Mouse (Mus musculus): ENCODE measurements around the gene Cdk5rap2. TPM values are rescaled to one million over a fixed set of nuclear protein-coding genes. Genes with fewer than 3 reads are reported as not detected.

The Cdk5rap2 gene
- total RNA-seq, 2 experiments from 2014 or later: 8.9 to 12.0 TPM

- intact Hi-C loops (cut with DNase I): no loop called here
- DNase-seq (ENCODE audit: extremely low spot score in 1 of 2, low spot score in 2 of 2): no peak
These were observed 132.2 kb downstream of the Cdk5rap2 start for GRCm38 (mm10) chr4:70278057-70278456.

DNA sequence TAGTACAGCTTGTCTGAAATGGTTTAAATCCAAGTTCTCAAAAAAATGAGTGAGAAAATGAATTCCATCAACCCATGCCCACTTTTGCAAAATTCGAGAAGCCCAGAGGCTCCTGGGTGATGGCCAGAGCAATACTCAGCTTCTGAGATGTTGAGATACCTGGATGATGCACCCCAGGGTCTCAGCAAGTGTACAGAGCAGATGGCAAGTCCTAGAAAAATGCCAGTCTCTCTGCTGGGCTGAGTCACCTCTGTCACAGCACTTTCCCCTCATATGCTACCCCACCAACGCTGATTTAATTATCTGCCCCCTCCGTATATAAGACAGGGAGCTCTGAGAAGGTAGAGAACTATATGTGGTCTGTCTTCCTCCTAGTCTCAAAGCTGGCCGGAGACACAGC is 137.3 kb downstream of the Cdk5rap2 start:
- intact Hi-C loops (cut with DNase I): loop anchor here (5.0 kb wide), 1 partner anchor 84 kb away; no protein-coding TSS in a partner anchor
- no peak for DNase-seq (ENCODE audit: extremely low spot score in 1 of 2, low spot score in 2 of 2)

GRCm38 (mm10) chr4:70272527-70272926 is 137.7 kb downstream of the Cdk5rap2 start:
- intact Hi-C loops (cut with DNase I): loop anchor here (5.0 kb wide), 1 partner anchor 85 kb away; no protein-coding TSS in a partner anchor
- no peak for DNase-seq (ENCODE audit: extremely low spot score in 1 of 2, low spot score in 2 of 2)

GRCm38 (mm10) chr4:70267213-70267906 is 142.9 kb downstream of the Cdk5rap2 start:
- intact Hi-C loops (cut with DNase I): no loop called here
- no peak for DNase-seq (ENCODE audit: extremely low spot score in 1 of 2, low spot score in 2 of 2)

DNA sequence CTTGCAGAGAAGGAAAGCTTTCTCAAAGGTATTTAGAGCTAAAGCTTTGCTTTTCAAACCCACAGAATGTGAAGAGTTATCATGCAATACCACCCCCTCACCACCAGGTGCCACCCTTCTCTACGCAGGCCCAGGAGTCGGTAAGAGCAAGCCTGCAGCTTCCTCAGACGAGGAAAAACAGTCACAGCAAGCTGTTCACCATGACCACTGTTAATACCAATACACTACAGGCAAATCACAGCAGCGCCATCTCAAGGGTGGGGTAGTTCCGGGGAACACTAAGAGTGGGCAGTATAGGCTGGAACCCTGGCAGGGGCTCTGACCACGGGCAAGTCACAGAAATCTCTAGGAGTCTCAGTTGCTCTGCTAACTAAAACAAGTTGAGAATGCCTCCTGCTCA is 145.0 kb downstream of the Cdk5rap2 start:
- DNase-seq (ENCODE audit: extremely low spot score in 1 of 2, low spot score in 2 of 2): peak in 1 of 2 experiments; percentile 49
- intact Hi-C loops (cut with DNase I): no loop called here

- intact Hi-C loops (cut with DNase I): no loop called here
- DNase-seq (ENCODE audit: extremely low spot score in 1 of 2, low spot score in 2 of 2): no peak
These were observed 147.4 kb downstream of the Cdk5rap2 start for GRCm38 (mm10) chr4:70262850-70263249.

- intact Hi-C loops (cut with DNase I): no loop called here
- no peak for DNase-seq (ENCODE audit: extremely low spot score in 1 of 2, low spot score in 2 of 2)
These were observed 148.9 kb downstream of the Cdk5rap2 start for GRCm38 (mm10) chr4:70261315-70261714.

DNA sequence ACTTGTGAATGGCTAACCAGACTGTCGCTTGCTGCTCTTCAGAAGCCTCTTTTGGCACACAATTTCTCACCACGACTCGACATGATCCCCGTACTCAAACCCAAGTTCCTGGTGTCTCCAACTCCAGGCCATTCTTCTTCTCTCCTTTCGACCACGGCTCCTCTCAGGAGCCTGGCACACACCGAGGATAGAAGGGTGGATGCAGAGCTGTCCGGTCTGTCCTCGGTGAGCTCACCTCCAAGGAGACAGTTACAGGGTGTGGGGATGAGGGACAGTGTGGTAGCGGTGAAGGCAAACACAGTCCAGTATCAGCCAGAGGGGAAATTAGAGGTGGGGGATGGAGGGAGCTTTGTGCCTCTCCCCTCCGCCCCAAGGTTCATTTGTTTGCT is 149.8 kb downstream of the Cdk5rap2 start:
- DNase-seq (ENCODE audit: extremely low spot score in 1 of 2, low spot score in 2 of 2): no peak
- intact Hi-C loops (cut with DNase I): no loop called here

DNA sequence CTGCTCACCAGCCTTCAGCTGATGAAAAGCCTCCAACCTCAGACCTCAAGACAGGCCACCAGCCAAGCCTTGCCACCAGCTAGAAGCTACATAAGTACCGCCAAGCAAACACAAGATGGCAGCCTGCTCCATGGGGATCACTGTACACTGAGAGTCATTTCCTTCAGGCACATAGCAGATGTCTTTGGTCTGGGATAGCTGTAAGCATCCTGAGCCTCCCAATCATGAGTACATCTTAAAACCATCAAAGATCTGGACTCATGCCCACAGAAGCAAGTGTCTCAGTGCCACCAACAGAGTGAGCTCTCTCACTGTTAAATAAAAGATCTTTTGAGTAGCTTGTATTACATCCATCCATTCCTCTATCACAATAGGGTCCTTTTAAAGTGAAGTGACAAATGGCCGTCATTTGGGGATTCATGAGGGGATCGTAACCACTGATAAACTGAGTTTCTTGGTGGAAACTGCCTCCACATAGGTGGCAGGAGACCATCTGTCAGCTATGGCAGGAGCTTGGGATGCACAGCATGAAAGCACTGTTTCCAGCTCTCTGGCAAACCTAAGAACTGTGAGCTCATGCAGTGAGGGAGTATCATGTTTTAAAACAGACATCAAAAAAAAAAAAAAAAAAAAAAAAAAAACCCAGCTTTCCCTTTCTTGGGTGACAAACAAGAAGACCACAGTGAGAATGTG is 150.4 kb downstream of the Cdk5rap2 start:
- intact Hi-C loops (cut with DNase I): no loop called here
- DNase-seq (ENCODE audit: extremely low spot score in 1 of 2, low spot score in 2 of 2): peak in 1 of 2 experiments; percentile 63

- DNase-seq (ENCODE audit: extremely low spot score in 1 of 2, low spot score in 2 of 2): no peak
- intact Hi-C loops (cut with DNase I): no loop called here
These were observed 151.4 kb downstream of the Cdk5rap2 start for GRCm38 (mm10) chr4:70258826-70259225.

- intact Hi-C loops (cut with DNase I): no loop called here
- peak; percentile 75 to 81 for DNase-seq (ENCODE audit: extremely low spot score in 1 of 2, low spot score in 2 of 2)
These were observed 152.0 kb downstream of the Cdk5rap2 start for GRCm38 (mm10) chr4:70258205-70258604.

DNA sequence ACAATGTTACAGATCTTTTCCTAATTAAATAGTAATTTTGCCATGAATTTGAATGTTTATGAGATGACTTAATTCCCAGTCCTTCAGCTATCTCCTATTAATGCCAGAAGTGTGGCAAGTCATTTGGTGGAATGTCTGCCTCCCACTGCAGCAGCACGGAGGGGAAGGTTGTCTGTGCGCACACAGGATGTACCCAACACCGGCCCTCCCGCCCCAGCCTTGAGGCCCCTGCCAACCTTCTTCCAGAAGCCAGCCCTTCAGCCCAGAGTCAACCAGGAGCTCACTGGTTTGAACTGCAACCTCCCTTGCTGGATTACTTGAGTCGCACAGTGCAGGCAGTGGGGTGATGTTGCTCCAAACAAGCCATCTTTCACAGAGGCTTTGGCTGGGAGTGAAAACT is 158.5 kb downstream of the Cdk5rap2 start:
- DNase-seq (ENCODE audit: extremely low spot score in 1 of 2, low spot score in 2 of 2): no peak
- intact Hi-C loops (cut with DNase I): no loop called here

- DNase-seq (ENCODE audit: extremely low spot score in 1 of 2, low spot score in 2 of 2): no peak
- intact Hi-C loops (cut with DNase I): no loop called here
These were observed 164.5 kb downstream of the Cdk5rap2 start for GRCm38 (mm10) chr4:70245706-70246105.

- intact Hi-C loops (cut with DNase I): no loop called here
- no peak for DNase-seq (ENCODE audit: extremely low spot score in 1 of 2, low spot score in 2 of 2)
These were observed 166.6 kb downstream of the Cdk5rap2 start for GRCm38 (mm10) chr4:70243561-70244120.

GRCm38 (mm10) chr4:70239731-70240130 is 170.5 kb downstream of the Cdk5rap2 start:
- no peak for DNase-seq (ENCODE audit: extremely low spot score in 1 of 2, low spot score in 2 of 2)
- intact Hi-C loops (cut with DNase I): no loop called here

DNA sequence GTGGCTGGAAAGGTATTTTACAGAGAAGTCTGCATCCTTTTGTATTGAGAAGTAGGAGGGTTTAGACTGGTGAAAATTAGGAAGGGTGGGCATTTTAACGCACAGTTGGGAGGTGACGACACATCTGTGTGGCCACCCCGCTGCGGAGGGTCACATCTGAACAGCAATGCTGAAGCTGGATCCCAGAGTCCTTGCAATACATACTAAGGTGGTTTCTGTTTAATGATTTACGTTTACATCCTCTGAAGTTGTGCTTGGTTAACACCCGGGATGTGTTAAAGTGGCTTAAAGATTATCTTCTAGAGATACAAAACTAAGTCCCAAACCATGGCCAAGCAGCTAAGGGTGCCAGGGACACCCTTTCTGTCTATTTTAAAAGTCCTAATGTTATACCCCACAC is 171.4 kb downstream of the Cdk5rap2 start:
- DNase-seq (ENCODE audit: extremely low spot score in 1 of 2, low spot score in 2 of 2): no peak
- intact Hi-C loops (cut with DNase I): no loop called here

DNA sequence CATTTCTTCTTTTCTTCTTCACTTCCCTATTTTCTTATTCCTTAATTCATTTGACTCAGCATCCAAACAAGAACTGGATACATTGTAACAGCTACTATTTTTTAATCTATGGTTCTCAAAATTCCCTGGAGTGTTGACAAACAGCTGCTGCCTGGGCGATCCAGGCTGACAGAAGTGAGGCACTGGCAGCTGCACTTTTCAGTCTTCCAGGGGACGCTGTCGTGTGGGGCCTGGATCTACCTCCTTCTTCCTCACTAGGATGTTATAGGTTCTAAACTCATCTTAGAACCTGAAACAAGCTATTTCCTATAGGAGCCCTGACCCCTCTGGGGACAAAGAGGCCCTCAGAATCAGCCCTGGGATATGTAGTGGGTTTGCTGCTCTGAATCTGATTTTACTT is 177.9 kb downstream of the Cdk5rap2 start:
- DNase-seq (ENCODE audit: extremely low spot score in 1 of 2, low spot score in 2 of 2): no peak
- intact Hi-C loops (cut with DNase I): no loop called here

DNA sequence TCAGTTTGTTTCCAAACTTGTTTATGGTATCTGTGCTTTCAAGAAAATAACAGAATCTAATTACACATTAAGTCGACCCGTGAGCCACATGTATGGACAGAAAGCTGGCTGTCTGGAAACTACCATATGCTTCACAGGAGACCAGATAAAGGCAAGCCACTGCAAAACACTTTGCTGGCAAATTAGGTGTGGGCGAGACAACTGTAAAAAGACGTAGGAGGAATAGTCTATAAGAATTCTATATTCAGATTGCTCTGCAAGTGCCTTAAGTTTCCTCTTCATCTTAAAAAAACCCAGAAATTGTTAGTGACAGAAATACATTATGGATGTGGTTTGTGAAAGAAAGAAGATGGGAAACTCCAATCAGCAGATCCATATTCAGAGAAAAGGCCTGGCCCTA is 180.4 kb downstream of the Cdk5rap2 start:
- DNase-seq (ENCODE audit: extremely low spot score in 1 of 2, low spot score in 2 of 2): peak in 1 of 2 experiments; percentile 56
- intact Hi-C loops (cut with DNase I): no loop called here

- DNase-seq (ENCODE audit: extremely low spot score in 1 of 2, low spot score in 2 of 2): no peak
- intact Hi-C loops (cut with DNase I): no loop called here
These were observed 181.9 kb downstream of the Cdk5rap2 start for GRCm38 (mm10) chr4:70228350-70228749.

DNA sequence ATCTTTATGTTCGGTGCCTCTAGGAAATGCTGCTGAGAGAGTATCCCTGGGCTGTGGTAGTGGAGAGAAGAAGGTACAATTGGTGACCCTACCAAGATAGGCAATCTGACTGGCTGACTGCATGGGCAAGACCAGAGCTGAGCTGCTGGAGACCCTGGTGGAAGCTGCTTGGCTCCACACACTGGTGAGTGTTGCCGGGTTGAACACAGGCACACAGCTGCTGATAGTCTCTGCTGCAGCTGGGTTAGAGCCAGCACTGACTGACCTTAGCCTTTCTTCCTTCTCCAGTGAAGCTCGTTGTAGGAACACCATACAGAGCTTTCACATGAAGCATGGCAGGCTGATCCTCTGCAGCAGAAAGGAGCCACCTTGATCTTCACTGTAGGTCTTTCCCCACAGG is 182.6 kb downstream of the Cdk5rap2 start:
- intact Hi-C loops (cut with DNase I): no loop called here
- DNase-seq (ENCODE audit: extremely low spot score in 1 of 2, low spot score in 2 of 2): no peak
